Mouse (Mus musculus): Measurements from ENCODE around the gene Vwa3a.

DNA sequence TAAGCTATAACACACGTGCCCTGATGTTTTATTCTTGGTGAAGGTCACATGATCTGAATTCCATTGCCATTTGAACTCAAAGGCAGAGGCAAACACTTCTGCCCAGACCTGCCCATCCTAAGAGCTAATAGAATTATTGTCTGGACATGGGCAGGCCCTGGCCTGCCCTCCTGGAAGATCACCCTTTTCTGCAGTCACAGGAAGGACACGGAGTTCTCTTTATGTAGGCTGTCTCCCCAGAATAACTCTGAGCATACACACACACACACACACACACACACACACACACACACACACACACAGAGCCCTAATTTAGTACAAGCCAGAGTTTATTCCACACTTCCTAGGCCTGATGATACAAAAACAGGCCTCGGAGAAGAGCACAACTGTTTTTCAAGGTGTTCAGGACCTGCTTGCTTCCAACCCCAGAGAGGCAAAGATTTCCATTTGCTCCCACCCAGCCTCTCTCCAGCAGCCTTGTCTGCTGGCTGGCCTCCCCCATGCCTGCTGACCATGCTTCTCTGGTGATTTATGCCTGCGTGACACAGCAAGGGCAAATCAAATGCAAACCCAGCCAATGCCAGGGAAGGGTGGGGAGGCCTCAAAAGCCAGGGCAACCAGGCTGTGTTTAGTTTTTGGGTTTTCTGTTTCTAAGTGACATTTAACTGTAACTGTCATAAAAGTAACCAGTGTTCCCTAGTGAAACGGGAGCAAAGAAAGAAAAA, 99.5 kb downstream of the Vwa3a start:
- TF ChIP-seq POLR2A (IDR thresholded peaks at IDR 0.05; ENCODE audit: insufficient read length, low read depth) (no peak), POLR2AphosphoS2 (IDR thresholded peaks at IDR 0.05; ENCODE audit: insufficient read length, low read depth) (no peak)

All from myocyte (in vitro differentiated cells).